Mouse (Mus musculus) liver, embryonic 12.5 days (tissue): ENCODE measurements around the gene Xylt2. TPM values are rescaled to one million over a fixed set of nuclear protein-coding genes. Genes with fewer than 3 reads are reported as not detected.
A peak's percentile ranks its signal among the peaks of the same experiment; 100 is the strongest.
"Not testable (repeated sequence)": the region's sequence is repeated elsewhere in the genome, so short reads cannot be mapped to it uniquely, and the experiment has no call there.

Experiments
- ATAC-seq: fragments of 200-750 bp; cut with Nextera tagmentation; 2 replicates; pipeline ENCODE4 v1.8.0; 2017; ENCODE audit warnings: moderate number of reproducible peaks, mild to moderate bottlenecking, moderate library complexity
- H3K27ac ChIP-seq: fragments of 300-500 bp; sonication (generic); 2 replicates; pipeline ENCODE4 v1.5.1; 2016; ENCODE audit warnings: mild to moderate bottlenecking
- H3K27me3 ChIP-seq: fragments of 300-500 bp; sonication (generic); replicated peaks from 2 replicates; pipeline ENCODE4 v1.6.1; 2016; ENCODE audit warnings: mild to moderate bottlenecking, moderate library complexity
- H3K36me3 ChIP-seq: fragments of 300-500 bp; sonication (generic); 2 replicates; pipeline ENCODE4 v1.6.1; 2016; ENCODE audit warnings: mild to moderate bottlenecking, moderate library complexity
- H3K4me1 ChIP-seq: fragments of 300-500 bp; sonication (generic); 2 replicates; pipeline ENCODE4 v1.6.1; 2016
- H3K4me2 ChIP-seq: fragments of 300-500 bp; sonication (generic); 2 replicates; pipeline ENCODE4 v1.6.1; 2016; ENCODE audit warnings: mild to moderate bottlenecking, moderate library complexity
- H3K4me3 ChIP-seq: fragments of 300-500 bp; sonication (generic); 2 replicates; pipeline ENCODE4 v1.5.1; 2016; ENCODE audit warnings: mild to moderate bottlenecking, moderate library complexity
- H3K9ac ChIP-seq: fragments of 300-500 bp; sonication (generic); 2 replicates; pipeline ENCODE4 v1.6.1; 2016; ENCODE audit warnings: mild to moderate bottlenecking, moderate library complexity
- H3K9me3 ChIP-seq: fragments of 300-500 bp; sonication (generic); replicated peaks from 2 replicates; pipeline ENCODE4 v1.6.1; 2016; ENCODE audit warnings: mild to moderate bottlenecking, moderate library complexity
- WGBS: fragments of 180-500 bp; shearing (Covaris S2); methylation state at CpG from one replicate; pipeline ENCODE4 v1.1.7; 2016; ENCODE audit not compliant: insufficient replicate concordance; 5-methylcytosine and 5-hydroxymethylcytosine counted together
- polyA plus RNA-seq: library from polyadenylated mRNA; unstranded; fragments of >200 nt; fragmentation: Nextera tagmentation; extraction: Ambion mirVana; gene quantifications from 2 replicates; pipeline ENCODE4 v1.2.1, GENCODE M21; 2016

Gene Xylt2
- polyA plus RNA-seq, 1 experiment from 2014 or later, result 7.1 TPM

DNA sequence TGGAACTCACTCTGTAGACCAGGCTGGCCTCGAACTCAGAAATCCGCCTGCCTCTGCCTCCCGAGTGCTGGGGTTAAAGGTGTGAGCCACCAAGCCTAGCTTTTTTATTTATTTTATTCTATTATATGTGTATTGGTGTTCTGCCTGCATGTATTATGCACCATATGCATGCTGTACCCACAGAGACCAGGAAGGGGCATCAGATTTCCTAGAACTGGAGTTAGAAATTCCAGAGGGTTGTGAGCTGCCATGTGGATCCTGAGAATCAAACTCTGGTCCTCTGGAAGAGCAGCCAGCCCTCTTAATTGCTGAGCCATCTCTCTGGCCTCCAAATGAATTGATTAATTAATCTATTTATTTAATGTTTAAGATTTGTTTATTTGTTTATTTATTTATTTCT lies 22.1 kb upstream of the Xylt2 start:
- Histone ChIP-seq H3K9ac (no peak overlapping the region), H3K4me1 (no peaks in the 10 kb centered on the region), H3K4me2 (no peak overlapping the region), H3K27me3 (peaks cover 21% of the 10 kb centered on the region; the same call in 1 of the 2 replicates), H3K4me3 (no peak overlapping the region), H3K9me3 (no peaks in the 10 kb centered on the region), H3K27ac (no peak overlapping the region), H3K36me3 (no peaks in the 10 kb centered on the region)
- no peak for ATAC-seq
- WGBS, result 74% methylated on average over 3 of the region's 3 CpGs

DNA sequence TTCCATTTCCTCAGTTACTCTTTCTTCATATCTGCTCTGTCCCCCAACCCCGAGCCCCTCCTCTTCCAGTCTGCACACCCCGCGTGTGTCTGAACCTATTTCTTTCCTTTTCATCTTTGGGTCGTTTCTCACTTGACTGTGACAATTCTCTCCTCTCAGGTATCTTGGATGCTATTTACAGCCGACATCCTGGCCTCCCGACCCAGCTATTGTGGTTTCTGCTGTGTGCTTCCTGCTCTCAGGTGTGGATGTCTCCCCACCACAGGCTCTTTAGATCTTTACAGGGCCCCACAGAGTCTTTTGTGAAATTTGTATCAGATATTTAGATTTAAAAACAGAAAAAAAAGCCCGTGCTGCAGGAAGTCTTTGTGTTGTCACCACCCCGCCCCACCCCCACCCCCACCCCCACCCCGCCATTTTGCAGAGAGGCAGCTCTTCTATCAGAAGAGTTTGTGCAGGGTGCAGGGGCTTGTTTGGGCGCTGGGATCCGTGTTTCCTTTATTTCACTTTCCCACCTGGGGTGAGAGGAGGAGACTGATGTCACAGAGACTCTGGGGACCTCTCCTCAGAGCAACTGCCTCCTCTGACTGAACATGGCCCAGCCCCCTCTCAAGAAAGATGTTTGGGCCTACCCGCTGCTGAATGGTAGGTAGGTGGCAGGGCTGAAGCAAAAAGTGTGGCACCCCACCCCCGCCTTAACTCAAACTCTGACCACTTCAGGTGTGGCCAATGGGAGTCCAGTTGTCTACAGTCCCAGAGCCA lies 20.6 kb upstream of the Xylt2 start:
- Histone ChIP-seq H3K36me3 (no peaks in the 10 kb centered on the region), H3K4me1 (no peaks in the 10 kb centered on the region), H3K9me3 (no peaks in the 10 kb centered on the region), H3K4me3 (no peak overlapping the region), H3K9ac (no peak overlapping the region), H3K27me3 (peaks cover 17% of the 10 kb centered on the region; the same call in 1 of the 2 replicates), H3K4me2 (no peak overlapping the region), H3K27ac (no peak overlapping the region)
- ATAC-seq, result no peak
- WGBS, result 34% methylated on average over 13 of the region's 13 CpGs

DNA sequence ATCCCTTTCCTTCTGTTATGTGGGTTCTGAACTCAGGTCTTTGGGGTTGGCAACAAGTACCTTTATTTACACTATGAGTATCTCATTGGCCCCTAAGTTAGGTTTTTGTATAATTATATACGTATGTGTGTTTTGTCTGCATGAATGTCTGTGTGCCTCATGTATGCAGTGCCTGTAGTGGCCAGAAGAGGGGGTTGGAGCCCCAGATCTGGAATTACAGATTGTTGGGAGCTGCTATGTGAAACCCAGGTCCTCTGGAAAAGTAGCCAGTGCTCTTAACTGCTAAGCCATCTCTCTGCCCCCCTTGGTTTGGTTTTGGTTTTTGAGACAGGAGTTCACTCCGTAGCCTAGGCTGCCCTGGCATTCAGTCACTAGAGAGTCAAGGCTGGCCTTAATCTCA lies 19.8 kb upstream of the Xylt2 start:
- 77% methylated on average over 2 of the region's 2 CpGs for WGBS
- no peaks in the 10 kb centered on the region for H3K9me3 ChIP-seq
- no peaks in the 10 kb centered on the region for H3K4me1 ChIP-seq
- no peak overlapping the region for H3K4me2 ChIP-seq
- H3K27me3 ChIP-seq, result peaks cover 14% of the 10 kb centered on the region; the same call in 1 of the 2 replicates
- no peak overlapping the region for H3K9ac ChIP-seq
- no peak overlapping the region for H3K27ac ChIP-seq
- no peak overlapping the region for H3K4me3 ChIP-seq
- no peaks in the 10 kb centered on the region for H3K36me3 ChIP-seq
- ATAC-seq, result no peak

DNA sequence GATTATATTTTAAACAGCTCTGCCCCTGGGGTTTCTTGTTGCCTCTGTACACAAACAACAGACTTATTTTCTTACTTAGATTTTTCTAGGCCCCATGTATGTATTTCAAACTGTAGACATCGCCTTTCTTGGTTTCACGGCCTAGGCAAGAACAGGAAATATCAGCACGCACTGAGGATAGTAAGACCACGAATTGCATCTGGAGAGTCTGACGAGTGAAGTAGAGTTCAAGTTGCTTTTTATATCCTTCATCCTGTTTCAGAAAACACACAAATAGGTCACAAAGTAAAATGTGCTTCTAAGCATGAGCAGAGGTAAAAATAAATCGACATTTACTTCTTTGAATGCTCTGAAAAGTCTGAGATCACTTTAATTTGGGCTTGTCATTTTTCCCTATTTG lies 18.2 kb upstream of the Xylt2 start:
- Histone ChIP-seq H3K4me3 (no peak overlapping the region), H3K36me3 (no peaks in the 10 kb centered on the region), H3K9ac (no peak overlapping the region), H3K4me1 (no peaks in the 10 kb centered on the region), H3K4me2 (no peak overlapping the region), H3K9me3 (no peaks in the 10 kb centered on the region), H3K27ac (no peak overlapping the region), H3K27me3 (0 out of 2 replicates have a peak, but pooled peaks cover 3% of the 10 kb centered on the region)
- 43% methylated on average over 6 of the region's 6 CpGs for WGBS
- ATAC-seq, result no peak

DNA sequence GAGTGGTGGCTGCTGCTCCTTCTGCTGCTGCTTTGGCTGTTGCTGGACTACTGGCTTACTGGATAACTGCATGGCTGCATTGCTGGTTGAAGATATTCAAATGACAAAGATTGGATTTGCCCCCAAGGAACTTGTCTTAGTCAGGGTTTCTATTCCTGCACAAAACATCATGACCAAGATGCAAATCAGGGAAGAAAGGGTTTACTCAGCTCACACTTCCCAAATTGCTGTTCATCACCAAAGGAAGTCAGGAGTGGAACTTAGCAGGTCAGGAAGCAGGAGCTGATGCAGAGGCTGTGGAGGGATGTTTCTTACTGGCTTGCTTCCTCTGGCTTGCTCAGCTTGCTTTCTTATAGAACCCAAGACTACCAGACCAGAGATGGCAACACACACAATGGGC lies 15.2 kb upstream of the Xylt2 start:
- not testable (repeated sequence) for H3K9me3 ChIP-seq, H3K4me3 ChIP-seq, ATAC-seq, H3K27ac ChIP-seq, H3K4me2 ChIP-seq, H3K27me3 ChIP-seq, H3K36me3 ChIP-seq, H3K9ac ChIP-seq, H3K4me1 ChIP-seq

DNA sequence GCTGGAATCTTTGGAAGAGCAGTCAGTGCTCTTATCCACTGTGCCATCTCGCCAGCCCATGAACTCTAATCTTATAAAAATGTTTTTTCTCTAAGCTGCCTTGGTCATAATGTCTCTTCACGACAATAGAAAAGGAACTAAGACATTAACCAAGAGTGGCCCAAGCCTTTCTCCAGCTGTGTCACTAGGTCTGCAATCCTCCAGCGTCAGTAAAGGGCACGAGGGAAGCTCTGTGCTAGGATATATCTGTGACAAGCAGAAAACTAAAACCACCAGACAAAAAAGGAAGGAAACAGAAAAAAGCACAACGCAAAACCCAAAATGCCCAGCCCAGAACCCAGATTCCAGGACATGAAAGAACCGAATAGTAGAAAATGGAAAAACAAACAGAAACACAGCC lies 9.9 kb upstream of the Xylt2 start:
- ATAC-seq, result no peak
- WGBS, result 25% methylated on average over 6 of the region's 6 CpGs
- H3K4me3 ChIP-seq, result no peak overlapping the region
- no peaks in the 10 kb centered on the region for H3K4me1 ChIP-seq
- no peak overlapping the region for H3K27ac ChIP-seq
- H3K9ac ChIP-seq, result no peak overlapping the region
- no peaks in the 10 kb centered on the region for H3K27me3 ChIP-seq
- H3K9me3 ChIP-seq, result no peaks in the 10 kb centered on the region
- no peak overlapping the region for H3K4me2 ChIP-seq
- H3K36me3 ChIP-seq, result no peaks in the 10 kb centered on the region

DNA sequence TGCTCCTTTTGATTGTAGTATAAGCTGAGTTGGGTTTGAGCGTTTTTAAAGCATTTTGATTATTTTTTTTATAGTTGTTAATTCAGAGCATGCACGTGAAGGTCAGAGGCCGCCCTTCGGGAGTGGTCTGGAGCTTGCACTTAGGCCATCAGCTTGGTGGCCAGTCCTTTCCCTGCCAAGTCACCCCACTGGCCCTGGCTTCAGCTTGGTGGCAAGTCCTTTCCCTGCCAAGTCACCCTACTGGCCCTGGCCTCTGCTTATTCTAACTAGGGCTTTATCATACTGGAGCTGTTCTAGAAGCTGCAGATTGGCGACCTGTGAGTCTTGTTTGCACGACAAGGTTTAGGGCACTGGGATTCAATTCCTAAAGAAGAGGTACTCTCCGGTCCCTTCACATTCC lies 5.1 kb upstream of the Xylt2 start:
- H3K4me3 ChIP-seq, result no peak overlapping the region
- H3K36me3 ChIP-seq, result no peaks in the 10 kb centered on the region
- 62% methylated on average over 7 of the region's 7 CpGs for WGBS
- no peak for ATAC-seq
- no peaks in the 10 kb centered on the region for H3K9me3 ChIP-seq
- no peaks in the 10 kb centered on the region for H3K27me3 ChIP-seq
- H3K27ac ChIP-seq, result no peak overlapping the region
- H3K9ac ChIP-seq, result no peak overlapping the region
- peaks cover 4% of the 10 kb centered on the region for H3K4me1 ChIP-seq
- H3K4me2 ChIP-seq, result no peak overlapping the region

DNA sequence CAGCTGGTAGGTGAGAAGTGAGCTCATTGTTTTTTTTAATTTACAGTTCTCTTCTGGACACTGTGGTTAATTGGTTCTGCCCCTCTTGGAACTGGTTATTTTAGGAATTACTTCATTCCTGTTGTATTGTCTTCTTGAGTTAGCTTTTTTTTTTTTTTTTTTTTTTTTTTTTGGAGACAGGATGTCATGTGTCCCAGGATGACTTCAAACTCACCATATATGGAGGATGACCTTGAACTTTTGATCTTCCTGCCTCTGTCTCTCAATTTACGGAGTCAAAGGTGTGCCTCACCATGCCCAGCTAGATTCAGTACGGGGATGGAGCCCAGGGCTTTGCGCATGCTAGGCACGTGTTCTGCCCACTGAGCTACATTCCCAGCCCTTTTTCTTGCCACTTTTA lies 4.3 kb upstream of the Xylt2 start:
- Histone ChIP-seq H3K4me1 (peaks cover 10% of the 10 kb centered on the region), H3K9ac (no peak overlapping the region)
- 79% methylated on average over 4 of the region's 4 CpGs for WGBS

DNA sequence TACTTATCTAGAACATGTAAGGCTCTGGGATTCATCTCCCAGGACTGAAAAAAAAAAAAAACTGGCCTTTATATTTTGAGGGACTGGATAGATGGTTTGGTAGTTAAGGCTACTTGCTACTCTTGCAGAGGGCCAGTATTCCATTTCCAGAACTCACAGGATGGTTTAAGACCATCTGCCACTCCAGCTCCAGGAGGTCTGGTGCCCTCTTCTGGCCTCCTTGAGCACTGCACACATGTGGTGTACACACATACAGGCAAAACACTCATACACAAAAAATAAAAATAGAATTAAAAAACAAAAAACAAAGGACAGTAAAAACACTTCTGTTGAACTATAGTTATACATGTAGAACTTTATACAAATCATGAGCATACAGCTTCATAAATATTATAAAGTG lies 3.3 kb upstream of the Xylt2 start:
- Histone ChIP-seq H3K4me1 (peaks cover 20% of the 10 kb centered on the region), H3K27me3 (no peaks in the 10 kb centered on the region), H3K27ac (no peak overlapping the region), H3K4me3 (no peak overlapping the region), H3K9me3 (no peaks in the 10 kb centered on the region), H3K4me2 (no peak overlapping the region), H3K9ac (no peak overlapping the region), H3K36me3 (no peaks in the 10 kb centered on the region)
- ATAC-seq, result no peak

More for the DNA sequence above, 4.3 kb upstream of the Xylt2 start:
- Histone ChIP-seq H3K36me3 (no peaks in the 10 kb centered on the region), H3K4me2 (no peak overlapping the region), H3K27ac (no peak overlapping the region), H3K27me3 (no peaks in the 10 kb centered on the region), H3K4me3 (no peak overlapping the region), H3K9me3 (no peaks in the 10 kb centered on the region)
- ATAC-seq, result no peak

DNA sequence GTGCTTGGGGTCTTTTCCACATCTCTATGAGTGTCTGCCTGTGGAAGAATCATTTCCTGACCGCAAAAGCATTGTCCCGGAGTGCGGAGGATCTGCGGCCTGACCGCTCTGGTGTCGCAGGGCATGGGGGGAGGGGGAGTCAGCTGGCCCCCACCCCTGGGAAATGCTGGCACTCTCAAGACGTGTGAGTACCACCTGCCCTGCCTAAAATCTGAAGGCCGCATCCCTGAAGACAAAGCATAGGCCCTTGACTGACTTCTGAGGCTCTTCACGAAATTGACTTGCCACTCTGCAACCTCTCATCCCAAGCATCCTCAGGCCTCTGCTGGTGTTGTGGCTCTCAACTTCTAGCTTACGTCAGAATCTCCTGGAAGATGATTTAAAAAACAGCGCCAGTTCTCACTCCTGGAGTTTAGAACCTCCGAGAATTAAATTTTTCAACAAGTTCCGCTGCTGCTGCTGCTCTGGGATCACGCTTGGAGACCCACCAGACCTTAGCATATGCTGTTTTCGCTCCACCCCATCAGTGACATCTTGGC lies 361 bp upstream of the Xylt2 start:
- peak overlapping the region; percentile 59 for H3K9ac ChIP-seq
- peak overlapping the region; percentile 98 for H3K4me2 ChIP-seq
- H3K27me3 ChIP-seq, result no peaks in the 10 kb centered on the region
- no peak; the same call in 1 of the 2 replicates for ATAC-seq
- H3K27ac ChIP-seq, result no peak overlapping the region
- peaks cover 30% of the 10 kb centered on the region for H3K4me1 ChIP-seq
- 34% methylated on average over 15 of the region's 15 CpGs for WGBS
- H3K9me3 ChIP-seq, result no peaks in the 10 kb centered on the region
- no peaks in the 10 kb centered on the region for H3K36me3 ChIP-seq
- peak overlapping the region; percentile 95 for H3K4me3 ChIP-seq

DNA sequence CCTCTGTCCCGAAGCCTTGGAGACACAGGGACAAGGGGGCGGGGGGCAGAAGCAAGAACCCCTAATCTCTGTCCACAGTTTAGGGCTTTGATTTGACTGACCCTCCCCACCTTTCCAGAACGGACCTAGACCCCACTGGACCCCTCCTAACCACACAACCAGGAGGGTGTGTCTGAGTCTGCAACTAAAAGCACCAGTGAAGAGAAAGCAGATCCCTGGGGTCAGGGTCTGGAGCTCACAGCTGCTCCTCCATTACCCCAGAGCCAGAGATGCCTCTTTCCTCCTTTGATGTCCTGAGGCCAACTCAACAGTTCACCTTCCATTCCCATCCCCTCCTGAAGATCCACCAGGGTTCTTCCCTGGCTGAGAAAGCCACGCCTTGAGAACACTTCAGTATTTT lies 1.0 kb downstream of the Xylt2 start:
- Histone ChIP-seq H3K4me1 (peaks cover 30% of the 10 kb centered on the region), H3K9me3 (no peaks in the 10 kb centered on the region), H3K9ac (peak overlapping the region; percentile 94), H3K27me3 (no peaks in the 10 kb centered on the region), H3K4me3 (peak overlapping the region; percentile 95), H3K27ac (no peak overlapping the region), H3K4me2 (peak overlapping the region; percentile 98), H3K36me3 (no peaks in the 10 kb centered on the region)
- no peak for ATAC-seq
- 36% methylated on average over 4 of the region's 4 CpGs for whole genome bisulfite sequencing

DNA sequence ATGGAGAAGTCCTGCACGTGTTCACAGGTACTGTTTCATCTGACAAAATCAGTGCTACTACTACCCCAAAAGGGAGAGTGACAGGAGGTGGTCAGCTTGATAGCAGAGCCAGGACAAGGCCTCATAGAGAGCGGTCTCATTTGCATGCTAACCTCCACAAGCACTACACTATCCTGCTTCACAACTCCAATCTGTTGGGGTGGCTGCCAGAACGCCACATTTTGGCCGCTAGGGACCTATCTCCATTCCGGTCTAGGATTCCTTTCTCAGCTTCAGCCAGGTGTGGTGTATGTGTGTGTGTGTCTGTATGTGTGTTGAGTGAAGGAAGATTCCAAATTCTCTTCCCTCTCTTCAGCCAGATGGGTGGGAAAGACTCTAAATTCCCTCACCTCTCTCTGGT lies 1.9 kb downstream of the Xylt2 start:
- no peak overlapping the region for H3K4me3 ChIP-seq
- peaks cover 2% of the 10 kb centered on the region; the same call in 1 of the 2 replicates for H3K36me3 ChIP-seq
- H3K9ac ChIP-seq, result no peak overlapping the region
- no peaks in the 10 kb centered on the region for H3K27me3 ChIP-seq
- H3K4me1 ChIP-seq, result peaks cover 30% of the 10 kb centered on the region
- 75% methylated on average over 5 of the region's 5 CpGs for WGBS
- no peak overlapping the region for H3K4me2 ChIP-seq
- H3K27ac ChIP-seq, result no peak overlapping the region
- ATAC-seq, result no peak
- no peaks in the 10 kb centered on the region for H3K9me3 ChIP-seq

DNA sequence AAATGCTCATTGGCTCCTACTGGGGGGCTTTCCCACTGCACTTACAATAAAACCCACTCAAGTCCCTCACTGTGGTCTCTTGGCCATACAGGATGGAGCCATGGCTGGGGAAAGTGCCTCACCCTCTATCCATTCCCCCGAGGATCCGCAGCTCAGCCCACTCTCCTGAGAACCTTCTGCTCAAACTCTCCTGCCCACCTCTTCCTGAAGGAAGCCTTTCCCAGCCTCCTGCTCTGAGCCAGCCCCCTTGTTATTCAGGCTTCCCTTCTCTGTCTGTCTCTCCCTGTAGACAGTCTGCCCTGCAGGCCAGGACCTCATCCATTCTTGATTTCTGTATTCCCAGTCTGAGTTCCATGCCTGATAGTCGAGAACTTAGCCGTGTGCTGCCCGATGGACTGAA lies 2.3 kb downstream of the Xylt2 start:
- no peak for ATAC-seq
- Histone ChIP-seq H3K4me3 (no peak overlapping the region), H3K27me3 (no peaks in the 10 kb centered on the region), H3K36me3 (peaks cover 6% of the 10 kb centered on the region), H3K4me2 (no peak overlapping the region), H3K9ac (no peak overlapping the region), H3K4me1 (peaks cover 30% of the 10 kb centered on the region), H3K27ac (no peak overlapping the region), H3K9me3 (no peaks in the 10 kb centered on the region)
- WGBS, result 74% methylated on average over 5 of the region's 5 CpGs
